Mouse (Mus musculus): ENCODE data around the gene Armcx3. TPM values are rescaled to one million over a fixed set of nuclear protein-coding genes. Genes with fewer than 3 reads are reported as not detected.

Gene Armcx3
- polyA plus RNA-seq (2017; shearing (Covaris generic)): 23.1 TPM

GRCm38 (mm10) chrX:134756434-134757292 is at the start of gene Armcx3:
Gene Armcx3, plus strand, starts transcription at chrX:134756595.

GRCm38 (mm10) chrX:134717752-134718308 is 38.6 kb upstream of the Armcx3 start, which contains the start of gene Armcx1:
Gene Armcx1, plus strand, starts transcription at chrX:134717963.

GRCm38 (mm10) chrX:134750764-134751592 is 5.4 kb upstream of the Armcx3 start, which contains the start of gene Armcx6:
Gene Armcx6, minus strand, starts transcription at chrX:134751417.

GRCm38 (mm10) chrX:134808755-134809224 is 52.4 kb downstream of the Armcx3 start, which contains the start of gene Armcx2:
Gene Armcx2, minus strand, starts transcription at chrX:134809221.

Other genes starting within 250 kb of the Armcx3 start
- gene Timm8a1, start 214.7 kb upstream of the Armcx3 start, polyA plus RNA-seq (2017; shearing (Covaris generic)): 42.7 TPM
- 1.2 TPM for gene Btk, start 173.0 kb upstream of the Armcx3 start, polyA plus RNA-seq (2017; shearing (Covaris generic))
- 268 TPM for gene Rpl36a, start 170.9 kb upstream of the Armcx3 start, polyA plus RNA-seq (2017; shearing (Covaris generic))
- 3.6 TPM for gene Gla, start 155.5 kb upstream of the Armcx3 start, polyA plus RNA-seq (2017; shearing (Covaris generic))
- 146 TPM for gene Hnrnph2, start 155.4 kb upstream of the Armcx3 start, polyA plus RNA-seq (2017; shearing (Covaris generic))
- 0.95 TPM for gene Armcx4, start 70.1 kb upstream of the Armcx3 start, polyA plus RNA-seq (2017; shearing (Covaris generic))
- gene Armcx1, start 38.6 kb upstream of the Armcx3 start, polyA plus RNA-seq (2017; shearing (Covaris generic)): 2.5 TPM
- gene Armcx6, start 5.2 kb upstream of the Armcx3 start, polyA plus RNA-seq (2017; shearing (Covaris generic)): 2.6 TPM
- gene Armcx2, start 52.6 kb downstream of the Armcx3 start, polyA plus RNA-seq (2017; shearing (Covaris generic)): 12.0 TPM
- gene Nxf2, start 208.2 kb downstream of the Armcx3 start, polyA plus RNA-seq (2017; shearing (Covaris generic)): 0.37 TPM

Data from inflammation-experienced regulatory T-cells, adult 16 weeks (primary cell).